Mouse (Mus musculus): ENCODE measurements around the gene Lhfpl5. TPM values are rescaled to one million over a fixed set of nuclear protein-coding genes. Genes with fewer than 3 reads are reported as not detected.

The Lhfpl5 gene
- polyA plus RNA-seq, 1 experiment = 0.04 TPM

- H3K36me3 ChIP-seq (ENCODE audit: control insufficient read depth, insufficient read depth) = no peaks in the 10 kb centered on the region
- no peak within 1 kb of the TSS for H3K4me3 ChIP-seq
- no peak within 1 kb of the TSS for H3K4me2 ChIP-seq (ENCODE audit: low read depth)
- no peak within 1 kb of the TSS for H3ac ChIP-seq (ENCODE audit: control insufficient read depth, insufficient read length)
- H3K27me3 ChIP-seq (ENCODE audit: control insufficient read depth, insufficient read depth, insufficient read length) = no peaks in the 10 kb centered on the region
- no peaks in the 10 kb centered on the region for H3K79me2 ChIP-seq (ENCODE audit: control insufficient read depth, insufficient read depth)
- TF ChIP-seq MYOD1 (IDR thresholded peaks at IDR 0.05; ENCODE audit: control insufficient read depth in 1 of 3, insufficient read length in 2 of 3, low read depth in 2 of 3) (no peak), MAX (IDR thresholded peaks at IDR 0.05; ENCODE audit: low read depth) (no peak), TCF12 (IDR thresholded peaks at IDR 0.05; ENCODE audit: insufficient read depth, poor library complexity, severe bottlenecking) (no peak), CEBPB (IDR thresholded peaks at IDR 0.05; ENCODE audit: insufficient read depth, poor library complexity, severe bottlenecking) (no peak), SRF (IDR thresholded peaks at IDR 0.05; ENCODE audit: control insufficient read depth, insufficient read length, low read depth) (no peak), POLR2A (IDR thresholded peaks at IDR 0.05; ENCODE audit: insufficient read length, low read depth) (no peak), REST (IDR thresholded peaks at IDR 0.05; ENCODE audit: insufficient read depth, insufficient read length) (no peak), USF1 (IDR thresholded peaks at IDR 0.05; ENCODE audit: low read depth) (no peak), MYOG (IDR thresholded peaks at IDR 0.05; ENCODE audit: control insufficient read depth in 1 of 3, insufficient read depth in 1 of 3, insufficient read length in 2 of 3, low read depth in 2 of 3) (no peak), TCF3 (IDR thresholded peaks at IDR 0.05; ENCODE audit: insufficient read length, low read depth) (no peak), E2F4 (IDR thresholded peaks at IDR 0.05; ENCODE audit: insufficient read depth) (no peak), POLR2AphosphoS2 (IDR thresholded peaks at IDR 0.05; ENCODE audit: insufficient read length, low read depth) (no peak)
These were observed 44.9 kb upstream of the Lhfpl5 start, which contains the start of gene Armc12 for GRCm38 (mm10) chr17:28530506-28530905. Gene Armc12, plus strand, starts transcription at chr17:28530806.

- Histone ChIP-seq H3ac (ENCODE audit: control insufficient read depth, insufficient read length) (no peak overlapping the region), H3K79me2 (ENCODE audit: control insufficient read depth, insufficient read depth) (no peaks in the 10 kb centered on the region), H3K36me3 (ENCODE audit: control insufficient read depth, insufficient read depth) (no peaks in the 10 kb centered on the region), H3K27me3 (ENCODE audit: control insufficient read depth, insufficient read depth, insufficient read length) (no peaks in the 10 kb centered on the region), H3K4me2 (ENCODE audit: low read depth) (no peak overlapping the region), H3K4me3 (no peak overlapping the region)
- TF ChIP-seq CEBPB (IDR thresholded peaks at IDR 0.05; ENCODE audit: insufficient read depth, poor library complexity, severe bottlenecking) = no peak
- no peak for TF ChIP-seq POLR2AphosphoS2 (IDR thresholded peaks at IDR 0.05; ENCODE audit: insufficient read length, low read depth)
- TF ChIP-seq E2F4 (IDR thresholded peaks at IDR 0.05; ENCODE audit: insufficient read depth) = no peak
- no peak for TF ChIP-seq MYOG (IDR thresholded peaks at IDR 0.05; ENCODE audit: control insufficient read depth in 1 of 3, insufficient read depth in 1 of 3, insufficient read length in 2 of 3, low read depth in 2 of 3)
- no peak for TF ChIP-seq MYOD1 (IDR thresholded peaks at IDR 0.05; ENCODE audit: control insufficient read depth in 1 of 3, insufficient read length in 2 of 3, low read depth in 2 of 3)
- TF ChIP-seq SRF (IDR thresholded peaks at IDR 0.05; ENCODE audit: control insufficient read depth, insufficient read length, low read depth) = no peak
- TF ChIP-seq TCF12 (IDR thresholded peaks at IDR 0.05; ENCODE audit: insufficient read depth, poor library complexity, severe bottlenecking) = no peak
- no peak for TF ChIP-seq MAX (IDR thresholded peaks at IDR 0.05; ENCODE audit: low read depth)
- TF ChIP-seq REST (IDR thresholded peaks at IDR 0.05; ENCODE audit: insufficient read depth, insufficient read length) = no peak
- no peak for TF ChIP-seq POLR2A (IDR thresholded peaks at IDR 0.05; ENCODE audit: insufficient read length, low read depth)
- TF ChIP-seq USF1 (IDR thresholded peaks at IDR 0.05; ENCODE audit: low read depth) = no peak
- TF ChIP-seq TCF3 (IDR thresholded peaks at IDR 0.05; ENCODE audit: insufficient read length, low read depth) = no peak
These were observed 43.5 kb upstream of the Lhfpl5 start for GRCm38 (mm10) chr17:28531946-28532345.

- H3K27me3 ChIP-seq (ENCODE audit: control insufficient read depth, insufficient read depth, insufficient read length) = no peaks in the 10 kb centered on the region
- no peak overlapping the region for H3K4me2 ChIP-seq (ENCODE audit: low read depth)
- H3ac ChIP-seq (ENCODE audit: control insufficient read depth, insufficient read length) = no peak overlapping the region
- no peaks in the 10 kb centered on the region for H3K36me3 ChIP-seq (ENCODE audit: control insufficient read depth, insufficient read depth)
- H3K79me2 ChIP-seq (ENCODE audit: control insufficient read depth, insufficient read depth) = no peaks in the 10 kb centered on the region
- no peak overlapping the region for H3K4me3 ChIP-seq
- TF ChIP-seq POLR2AphosphoS2 (IDR thresholded peaks at IDR 0.05; ENCODE audit: insufficient read length, low read depth) (no peak), E2F4 (IDR thresholded peaks at IDR 0.05; ENCODE audit: insufficient read depth) (no peak), TCF12 (IDR thresholded peaks at IDR 0.05; ENCODE audit: insufficient read depth, poor library complexity, severe bottlenecking) (no peak), MYOG (IDR thresholded peaks at IDR 0.05; ENCODE audit: control insufficient read depth in 1 of 3, insufficient read depth in 1 of 3, insufficient read length in 2 of 3, low read depth in 2 of 3) (no peak), REST (IDR thresholded peaks at IDR 0.05; ENCODE audit: insufficient read depth, insufficient read length) (no peak), POLR2A (IDR thresholded peaks at IDR 0.05; ENCODE audit: insufficient read length, low read depth) (no peak), TCF3 (IDR thresholded peaks at IDR 0.05; ENCODE audit: insufficient read length, low read depth) (no peak), MYOD1 (IDR thresholded peaks at IDR 0.05; ENCODE audit: control insufficient read depth in 1 of 3, insufficient read length in 2 of 3, low read depth in 2 of 3) (no peak), CEBPB (IDR thresholded peaks at IDR 0.05; ENCODE audit: insufficient read depth, poor library complexity, severe bottlenecking) (no peak), MAX (IDR thresholded peaks at IDR 0.05; ENCODE audit: low read depth) (no peak), SRF (IDR thresholded peaks at IDR 0.05; ENCODE audit: control insufficient read depth, insufficient read length, low read depth) (no peak), USF1 (IDR thresholded peaks at IDR 0.05; ENCODE audit: low read depth) (no peak)
These were observed 42.9 kb upstream of the Lhfpl5 start for GRCm38 (mm10) chr17:28532557-28532956.

GRCm38 (mm10) chr17:28533327-28533726, 42.1 kb upstream of the Lhfpl5 start:
- TF ChIP-seq MAX (IDR thresholded peaks at IDR 0.05; ENCODE audit: low read depth) (no peak), TCF12 (IDR thresholded peaks at IDR 0.05; ENCODE audit: insufficient read depth, poor library complexity, severe bottlenecking) (no peak), USF1 (IDR thresholded peaks at IDR 0.05; ENCODE audit: low read depth) (no peak), POLR2A (IDR thresholded peaks at IDR 0.05; ENCODE audit: insufficient read length, low read depth) (no peak), MYOG (IDR thresholded peaks at IDR 0.05; ENCODE audit: control insufficient read depth in 1 of 3, insufficient read depth in 1 of 3, insufficient read length in 2 of 3, low read depth in 2 of 3) (no peak), E2F4 (IDR thresholded peaks at IDR 0.05; ENCODE audit: insufficient read depth) (no peak), SRF (IDR thresholded peaks at IDR 0.05; ENCODE audit: control insufficient read depth, insufficient read length, low read depth) (no peak), TCF3 (IDR thresholded peaks at IDR 0.05; ENCODE audit: insufficient read length, low read depth) (no peak), REST (IDR thresholded peaks at IDR 0.05; ENCODE audit: insufficient read depth, insufficient read length) (no peak), CEBPB (IDR thresholded peaks at IDR 0.05; ENCODE audit: insufficient read depth, poor library complexity, severe bottlenecking) (no peak), POLR2AphosphoS2 (IDR thresholded peaks at IDR 0.05; ENCODE audit: insufficient read length, low read depth) (no peak), MYOD1 (IDR thresholded peaks at IDR 0.05; ENCODE audit: control insufficient read depth in 1 of 3, insufficient read length in 2 of 3, low read depth in 2 of 3) (no peak)
- H3K4me3 ChIP-seq = no peak overlapping the region
- H3ac ChIP-seq (ENCODE audit: control insufficient read depth, insufficient read length) = no peak overlapping the region
- no peaks in the 10 kb centered on the region for H3K36me3 ChIP-seq (ENCODE audit: control insufficient read depth, insufficient read depth)
- H3K27me3 ChIP-seq (ENCODE audit: control insufficient read depth, insufficient read depth, insufficient read length) = no peaks in the 10 kb centered on the region
- no peaks in the 10 kb centered on the region for H3K79me2 ChIP-seq (ENCODE audit: control insufficient read depth, insufficient read depth)
- no peak overlapping the region for H3K4me2 ChIP-seq (ENCODE audit: low read depth)

Data from myocyte (in vitro differentiated cells).